8 mouse cellular contexts compared by ENCODE assay signal in genomic region chr2:37430593-37431464, GRCm38 (mm10). TPM values are rescaled to one million over a fixed set of nuclear protein-coding genes. Genes with fewer than 3 reads are reported as not detected.
DNase-seq lines count a peak whose midpoint lies in the region; ATAC-seq and TF ChIP-seq lines count a peak whose summit lies in the region.

No protein-coding gene starts in this region.

- peak; percentile 96 for ATAC-seq in forebrain, postnatal 0 days
- peak; percentile 96 for ATAC-seq in lung, embryonic 14.5 days (ENCODE audit: insufficient read depth)
- ATAC-seq in neutrophil, adult 5-6 weeks (ENCODE audit: extremely low read depth, insufficient number of reproducible peaks, low FRiP score, poor library complexity, severe bottlenecking), result peak; percentile 86

- no peaks in the 10 kb centered on the region for H3K9me3 ChIP-seq in forebrain, postnatal 0 days (ENCODE audit: low read length)
- no peaks in the 10 kb centered on the region for H3K9me3 ChIP-seq in lung, embryonic 14.5 days (ENCODE audit: low read depth, low read length)

- peak overlapping the region; percentile 60 for H3K4me2 ChIP-seq in forebrain, postnatal 0 days (ENCODE audit: low read depth)
- H3K4me2 ChIP-seq in lung, embryonic 14.5 days, result peak overlapping the region; percentile 69

- H3K27ac ChIP-seq in forebrain, postnatal 0 days (ENCODE audit: low read depth, low read length), result peak overlapping the region; percentile 98
- H3K27ac ChIP-seq in lung, embryonic 14.5 days (ENCODE audit: low read depth), result peak overlapping the region; percentile 94

- WGBS in forebrain, postnatal 0 days, result under 1% methylated on average over 38 of the region's 38 CpGs
- under 1% methylated on average over 38 of the region's 38 CpGs for WGBS in lung, embryonic 14.5 days

- no peak for TF ChIP-seq CTCF in forebrain, postnatal 0 days (IDR thresholded peaks at IDR 0.05; ENCODE audit: low read depth)
- no peak for TF ChIP-seq CTCF in lung, embryonic 14.5 days (IDR thresholded peaks at IDR 0.05; ENCODE audit: low read depth)

- peaks cover 8% of the 10 kb centered on the region; the same call in 1 of the 2 replicates for H3K4me1 ChIP-seq in forebrain, postnatal 0 days (ENCODE audit: insufficient read depth)
- peaks cover 5% of the 10 kb centered on the region; the same call in 1 of the 2 replicates for H3K4me1 ChIP-seq in lung, embryonic 14.5 days (ENCODE audit: insufficient read depth)

- peak; percentile 94 for DNase-seq in MEL-GATA-1-ER (ENCODE audit: extremely low read depth, low read depth)
- peak; percentile 78 for DNase-seq in cerebellum, adult 8-10 months
- peak; percentile 94 for DNase-seq in forebrain, postnatal 0 days
- DNase-seq in heart, postnatal 4 days, result peak; percentile 84
- DNase-seq in layer of hippocampus, adult 8-10 months (ENCODE audit: low spot score in 2 of 2), result peak; percentile 85 to 86
- DNase-seq in lung, embryonic 14.5 days, result peak; percentile 94
- peak; percentile 86 for DNase-seq in testis, postnatal 14 days (ENCODE audit: low spot score)

- peak overlapping the region; percentile 70 for H3K4me3 ChIP-seq in forebrain, postnatal 0 days (ENCODE audit: low read depth, low read length)
- peak overlapping the region; percentile 71 for H3K4me3 ChIP-seq in lung, embryonic 14.5 days (ENCODE audit: low read depth, low read length)

- peak overlapping the region; percentile 84 for H3K9ac ChIP-seq in forebrain, postnatal 0 days
- H3K9ac ChIP-seq in lung, embryonic 14.5 days, result peak overlapping the region; percentile 74

- H3K36me3 ChIP-seq in forebrain, postnatal 0 days (ENCODE audit: insufficient read depth), result peaks cover 11% of the 10 kb centered on the region
- H3K36me3 ChIP-seq in lung, embryonic 14.5 days (ENCODE audit: insufficient read depth), result peaks cover 19% of the 10 kb centered on the region

- no peaks in the 10 kb centered on the region for H3K27me3 ChIP-seq in forebrain, postnatal 0 days (ENCODE audit: insufficient read depth, low read length)
- no peaks in the 10 kb centered on the region for H3K27me3 ChIP-seq in lung, embryonic 14.5 days (ENCODE audit: insufficient read depth, low read length)

RNA-seq across cellular contexts. Expression of gene Rc3h2, which starts 8.1 kb away (rescaled TPM):
- 56.9 and 72.4 TPM in 2 replicates for total RNA-seq in forebrain, postnatal 0 days (2014; rRNA removed)
- 6.7 and 10.6 TPM in 2 replicates for polyA plus RNA-seq in forebrain, postnatal 0 days (2015; fragmentation: Nextera tagmentation; extraction: Ambion mirVana)
- total RNA-seq in heart, postnatal 4 days (2021), result 10 to 100 TPM; 45.1 to 51.6 TPM
- total RNA-seq in layer of hippocampus, adult 8-10 months (2022), result 10 to 100 TPM; 66.8 to 99.9 (median 86.4) TPM
- polyA plus RNA-seq in lung, embryonic 14.5 days (2014; fragmentation: Nextera tagmentation; extraction: Ambion mirVana), result 16.7 and 16.9 TPM in 2 replicates
- total RNA-seq in neutrophil, adult 5-6 weeks (2017), result 99.3 and 110 TPM in 2 replicates

RNA-seq across cellular contexts. Expression of gene Zbtb26, which starts 12.1 kb away (rescaled TPM):
- 11.8 and 15.7 TPM in 2 replicates for total RNA-seq in forebrain, postnatal 0 days (2014; rRNA removed)
- polyA plus RNA-seq in forebrain, postnatal 0 days (2015; fragmentation: Nextera tagmentation; extraction: Ambion mirVana), result 1.3 and 2.1 TPM in 2 replicates
- total RNA-seq in heart, postnatal 4 days (2021), result 1 to 10 TPM; 5.3 to 5.5 TPM
- 10 to 100 TPM in 2 of 4 experiments, 1 to 10 TPM in 2; 9.8 to 14.7 (median 11.6) TPM for total RNA-seq in layer of hippocampus, adult 8-10 months (2022)
- polyA plus RNA-seq in lung, embryonic 14.5 days (2014; fragmentation: Nextera tagmentation; extraction: Ambion mirVana), result 8.7 and 9.1 TPM in 2 replicates
- 13.0 and 15.3 TPM in 2 replicates for total RNA-seq in neutrophil, adult 5-6 weeks (2017)

RNA-seq across cellular contexts. Expression of gene Zbtb6, which starts 12.1 kb away (rescaled TPM):
- total RNA-seq in forebrain, postnatal 0 days (2014; rRNA removed), result 43.2 and 54.2 TPM in 2 replicates
- 9.7 and 10.6 TPM in 2 replicates for polyA plus RNA-seq in forebrain, postnatal 0 days (2015; fragmentation: Nextera tagmentation; extraction: Ambion mirVana)
- total RNA-seq in heart, postnatal 4 days (2021), result 1 to 10 TPM; 6.7 to 7.0 TPM
- total RNA-seq in layer of hippocampus, adult 8-10 months (2022), result 10 to 100 TPM; 12.3 to 16.7 (median 15.0) TPM
- 4.0 and 4.3 TPM in 2 replicates for polyA plus RNA-seq in lung, embryonic 14.5 days (2014; fragmentation: Nextera tagmentation; extraction: Ambion mirVana)
- total RNA-seq in neutrophil, adult 5-6 weeks (2017), result 30.3 and 33.6 TPM in 2 replicates

RNA-seq across cellular contexts. Expression of gene Rabgap1, which starts 12.2 kb away (rescaled TPM):
- total RNA-seq in forebrain, postnatal 0 days (2014; rRNA removed), result 92.9 and 99.8 TPM in 2 replicates
- 35.6 and 46.6 TPM in 2 replicates for polyA plus RNA-seq in forebrain, postnatal 0 days (2015; fragmentation: Nextera tagmentation; extraction: Ambion mirVana)
- 10 to 100 TPM; 47.4 to 48.4 TPM for total RNA-seq in heart, postnatal 4 days (2021)
- 100 to 1,000 TPM in 1 of 4 experiments, 10 to 100 TPM in 3; 85.8 to 106 (median 90.2) TPM for total RNA-seq in layer of hippocampus, adult 8-10 months (2022)
- 50.6 and 52.8 TPM in 2 replicates for polyA plus RNA-seq in lung, embryonic 14.5 days (2014; fragmentation: Nextera tagmentation; extraction: Ambion mirVana)
- 55.9 and 58.5 TPM in 2 replicates for total RNA-seq in neutrophil, adult 5-6 weeks (2017)

Comparison
In these comparisons a context has a peak if more than half of its experiments do, and no peak if none do; other contexts are left out.
1. Peak in every context shown above with its lines: DNase-seq, ATAC-seq, H3K4me3 ChIP-seq and H3K27ac ChIP-seq.